14 mouse cellular contexts compared by ENCODE assay signal in the genomic region with DNA sequence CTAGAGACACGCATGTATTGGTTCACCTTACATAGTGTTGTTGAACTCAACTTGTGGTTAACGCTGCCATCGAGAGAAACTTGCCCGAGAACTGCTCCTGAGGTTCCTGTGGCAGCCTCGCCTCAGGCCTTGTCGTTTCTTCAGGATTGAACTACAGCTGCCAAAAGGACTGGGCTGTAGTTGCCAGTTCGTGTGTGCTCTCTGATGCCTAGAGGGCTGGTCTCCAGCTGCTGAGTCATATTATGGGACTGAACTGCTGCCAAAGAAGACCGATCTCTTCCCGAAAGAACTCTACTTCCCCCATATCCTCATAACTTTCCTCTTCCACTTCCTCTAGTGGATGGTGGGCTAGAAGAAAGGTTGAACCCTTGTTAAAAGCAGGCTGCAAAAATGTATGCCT.
"Had no signal": no experiment of that assay in that cellular context is flagged by ENCODE, and none has a peak within 500 bp of the region (broad histone marks: within the 10 kb centered on the region; RNA-seq: fewer than 3 reads in every experiment).

No protein-coding gene starts in this region.

- H3K27me3 ChIP-seq: limb, embryonic 12.5 days; liver, embryonic 13.5 days; lung, embryonic 15.5 days; midbrain, embryonic 13.5 days had no signal

- H3K27ac ChIP-seq: kidney, postnatal 0 days; limb, embryonic 12.5 days; liver, embryonic 13.5 days; lung, embryonic 15.5 days; macrophage; midbrain, embryonic 13.5 days had no signal

- H3K36me3 ChIP-seq: limb, embryonic 12.5 days; liver, embryonic 13.5 days; lung, embryonic 15.5 days; midbrain, embryonic 13.5 days had no signal

- DNase-seq: kidney, postnatal 36 days; layer of hippocampus, adult 9-11 months; liver; liver, embryonic 13.5 days; liver, postnatal 0 days; lung, postnatal 14 days; right cerebral cortex, postnatal 25 days; thymus, adult 18-20 months; thymus, postnatal 14 days had no signal

- H3K4me3 ChIP-seq: limb, embryonic 12.5 days; liver, embryonic 13.5 days; lung, embryonic 15.5 days; midbrain, embryonic 13.5 days had no signal

- H3K9me3 ChIP-seq: limb, embryonic 12.5 days; liver, embryonic 13.5 days; lung, embryonic 15.5 days; midbrain, embryonic 13.5 days had no signal

- ATAC-seq: liver, postnatal 0 days; midbrain, embryonic 13.5 days had no signal

- H3K4me1 ChIP-seq: limb, embryonic 12.5 days; liver, embryonic 13.5 days; lung, embryonic 15.5 days; midbrain, embryonic 13.5 days had no signal
